Mouse (Mus musculus) brain, embryonic 18.5 days (tissue): ENCODE results near the gene Gm42372.
A peak's percentile ranks its signal among the peaks of the same experiment; 100 is the strongest.

ENCODE experiments used
- DNase-seq: peaks from one replicate; pipeline ENCODE4 v3.0.0-alpha.2; 2012; ENCODE audit warnings: low read depth, low spot score

The Gm42372 gene

DNA sequence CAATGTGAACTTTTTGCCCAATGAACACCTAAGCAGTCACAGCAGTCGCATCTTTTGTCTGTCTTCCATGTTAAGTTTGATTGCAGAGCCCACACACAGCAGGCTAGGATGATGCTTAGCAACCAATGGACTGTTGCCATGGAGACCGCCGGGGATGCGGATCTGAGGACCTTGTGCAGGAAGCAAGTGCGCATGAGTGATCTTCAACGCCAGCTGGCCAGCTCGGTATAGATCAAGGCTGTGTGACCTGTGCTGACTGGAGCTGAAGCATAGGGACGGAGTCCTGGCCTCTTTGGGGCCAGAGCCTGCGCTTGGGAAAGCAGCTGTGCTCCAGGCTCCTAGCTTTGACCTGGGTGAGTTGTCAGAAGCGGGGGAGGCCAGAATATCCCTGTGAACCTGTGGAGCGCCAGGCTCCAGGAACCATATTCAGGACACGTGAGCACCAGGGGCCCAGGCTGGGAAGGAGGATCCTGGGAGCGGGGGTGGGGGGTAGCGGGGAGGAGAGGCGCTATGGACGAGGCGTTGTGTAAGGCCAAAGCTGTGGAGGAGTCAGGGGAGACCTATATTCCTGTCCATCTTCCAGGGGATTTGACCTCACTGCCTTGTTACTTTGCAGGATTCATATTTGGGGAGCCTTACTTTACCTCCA is 23.2 kb upstream of the Gm42372 start, which contains the start of gene Pnmal1:
TSS of gene Pnmal1 (plus strand) at position 141 of the 649 bp plus-strand sequence.
- DNase-seq = peak; percentile 89

DNA sequence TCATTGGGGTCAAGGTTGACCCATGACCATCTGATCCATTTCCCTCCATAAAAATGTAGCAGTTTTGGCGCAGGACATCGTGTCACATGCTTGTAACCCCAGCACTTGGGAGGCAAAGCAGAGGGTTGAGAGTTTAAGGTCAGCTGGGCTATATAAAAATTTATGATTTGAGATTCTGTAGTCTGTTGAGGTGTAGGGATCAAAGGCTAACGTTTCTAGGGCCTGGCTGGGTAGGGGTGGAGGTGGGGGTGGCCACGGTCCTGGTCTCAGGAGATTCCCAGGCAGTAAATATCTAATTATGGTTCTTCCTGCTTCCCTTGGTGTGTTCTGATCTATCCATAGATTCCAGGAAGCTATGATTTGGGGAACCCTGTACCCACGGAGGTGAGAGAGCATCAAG is 21.2 kb upstream of the Gm42372 start:
- DNase-seq = no peak

DNA sequence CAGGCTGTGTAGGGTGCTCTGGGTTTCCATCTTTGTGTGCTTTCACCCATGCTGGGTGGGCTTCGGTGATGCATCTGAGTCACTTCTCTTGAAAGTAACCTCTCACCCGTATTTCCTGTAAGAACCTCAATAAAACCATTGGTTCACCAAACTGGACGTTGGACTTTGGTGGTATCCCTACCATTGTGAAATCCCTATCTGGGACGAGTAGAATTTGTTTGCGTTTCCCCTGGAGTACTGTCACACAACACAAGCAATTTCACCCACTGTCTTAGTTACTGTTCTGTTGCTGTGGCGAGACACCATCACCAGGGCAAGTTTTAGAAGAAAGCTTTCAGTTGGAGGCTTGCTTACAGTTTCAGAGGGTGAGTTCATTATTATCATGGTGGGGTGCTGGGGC is 14.5 kb upstream of the Gm42372 start:
- no peak for DNase-seq

DNA sequence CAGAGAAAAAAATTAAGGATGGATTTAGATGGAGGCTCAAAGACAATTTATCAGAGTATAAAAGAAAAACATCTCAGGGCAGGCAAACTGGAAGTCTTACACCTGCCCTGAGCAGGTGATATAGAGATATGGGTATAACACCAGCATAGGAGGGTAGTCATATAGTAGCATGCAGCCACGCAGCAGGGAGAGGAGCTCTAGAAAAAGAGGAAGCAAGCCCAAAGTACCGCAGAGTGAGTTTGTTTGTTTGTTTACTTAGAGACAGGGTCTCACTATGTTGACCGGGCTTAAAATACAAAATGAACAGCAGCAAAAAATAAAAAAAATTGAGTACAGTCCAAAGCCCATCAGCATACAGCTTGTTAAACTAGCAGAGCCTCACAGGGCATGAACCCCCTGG is 11.7 kb upstream of the Gm42372 start:
- no peak for DNase-seq

DNA sequence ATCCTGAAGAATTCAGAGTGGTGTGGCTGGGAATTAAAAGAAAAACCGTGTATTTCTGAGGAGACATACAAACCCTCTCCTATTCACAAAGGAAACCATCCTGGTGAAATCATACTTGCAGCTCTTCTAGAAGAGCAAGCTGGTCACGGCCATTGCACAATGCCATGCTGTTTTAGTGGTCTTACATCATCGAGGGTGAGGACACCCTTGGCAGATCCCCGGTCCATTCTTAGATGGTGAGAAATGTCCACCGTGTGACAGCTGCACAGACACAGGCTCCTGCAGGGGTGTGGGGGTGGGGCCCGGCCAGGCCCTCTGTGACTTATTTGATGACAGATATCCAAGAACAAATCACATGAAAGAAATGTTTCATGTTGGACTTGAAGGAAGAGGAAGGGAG is 8.9 kb upstream of the Gm42372 start:
- DNase-seq = no peak

DNA sequence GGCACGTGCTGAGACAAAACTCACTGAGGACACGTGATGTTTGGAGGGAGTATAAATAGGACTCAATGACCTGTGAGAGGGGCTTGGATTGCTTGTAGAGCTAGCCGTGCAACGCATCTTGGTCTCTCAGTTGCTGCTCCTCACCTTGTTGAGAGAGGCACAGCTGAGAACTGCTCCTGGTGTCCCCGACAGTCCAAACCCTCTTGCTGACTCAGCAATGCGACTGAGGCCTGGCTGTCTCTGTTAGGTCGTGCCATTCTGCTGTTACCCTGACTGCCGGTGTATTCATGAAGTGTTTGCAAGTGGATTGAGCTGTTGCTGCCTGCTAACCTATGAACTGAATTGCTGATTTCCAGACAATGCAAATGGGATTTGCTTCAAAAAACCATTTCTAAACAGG is 6.6 kb upstream of the Gm42372 start:
- no peak for DNase-seq

DNA sequence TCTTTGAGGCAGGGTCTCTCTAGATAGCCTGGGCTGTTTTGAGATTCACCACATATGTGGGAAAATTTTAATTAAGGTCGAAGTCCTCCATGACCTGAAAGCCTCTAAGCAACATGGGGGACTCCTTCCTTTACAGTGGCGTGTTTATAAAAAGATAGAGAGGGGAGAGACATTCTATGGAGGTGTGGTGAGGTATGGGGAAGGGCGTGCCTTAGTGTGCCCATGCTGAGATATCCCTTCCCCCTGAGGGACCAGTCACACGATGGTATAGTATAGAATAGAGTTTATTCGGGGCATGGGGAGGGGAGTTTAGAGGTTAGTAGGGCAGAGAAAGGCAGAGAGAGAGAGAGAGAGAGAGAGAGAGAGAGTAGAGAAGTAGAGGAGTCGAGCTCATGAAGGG is 4.7 kb upstream of the Gm42372 start:
- no peak for DNase-seq

DNA sequence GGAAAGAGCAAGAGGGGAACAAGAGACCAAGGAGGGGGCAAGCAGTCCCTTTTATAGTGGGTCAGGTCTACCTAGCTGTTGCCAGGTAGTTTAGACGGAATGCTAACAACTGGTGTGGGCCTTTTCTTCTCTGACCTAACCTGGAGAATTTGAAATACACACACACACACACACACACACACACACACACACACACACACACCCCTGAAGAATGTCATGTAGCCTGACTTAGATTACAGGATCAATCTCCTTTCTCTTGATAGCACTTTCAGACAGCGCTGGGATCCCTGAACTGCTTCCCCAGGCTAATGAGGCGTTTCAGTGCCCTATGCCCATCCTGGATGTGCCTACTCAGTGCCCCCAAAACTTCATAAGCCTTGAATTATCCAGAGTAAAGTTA is 4.3 kb upstream of the Gm42372 start:
- DNase-seq = no peak

DNA sequence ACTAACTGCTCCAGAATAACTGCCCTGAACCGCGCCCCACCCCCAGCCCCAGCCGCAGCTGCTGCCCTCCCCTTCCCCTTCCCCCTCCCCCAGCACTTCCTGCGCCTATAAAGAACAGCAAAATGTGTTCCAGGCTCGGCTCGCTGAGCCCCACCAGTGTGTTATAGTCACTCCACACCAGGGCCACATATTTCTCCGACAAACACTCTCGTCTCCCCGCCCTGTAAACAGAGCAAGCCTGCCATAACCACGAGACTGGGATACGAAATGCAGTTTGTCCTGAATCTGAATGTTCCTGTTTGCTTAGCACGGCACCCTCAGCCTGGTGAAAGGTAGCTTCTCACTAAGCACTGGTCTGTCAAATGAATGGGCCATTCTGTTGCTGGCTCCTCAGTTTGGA is 2.5 kb upstream of the Gm42372 start:
- DNase-seq = no peak

DNA sequence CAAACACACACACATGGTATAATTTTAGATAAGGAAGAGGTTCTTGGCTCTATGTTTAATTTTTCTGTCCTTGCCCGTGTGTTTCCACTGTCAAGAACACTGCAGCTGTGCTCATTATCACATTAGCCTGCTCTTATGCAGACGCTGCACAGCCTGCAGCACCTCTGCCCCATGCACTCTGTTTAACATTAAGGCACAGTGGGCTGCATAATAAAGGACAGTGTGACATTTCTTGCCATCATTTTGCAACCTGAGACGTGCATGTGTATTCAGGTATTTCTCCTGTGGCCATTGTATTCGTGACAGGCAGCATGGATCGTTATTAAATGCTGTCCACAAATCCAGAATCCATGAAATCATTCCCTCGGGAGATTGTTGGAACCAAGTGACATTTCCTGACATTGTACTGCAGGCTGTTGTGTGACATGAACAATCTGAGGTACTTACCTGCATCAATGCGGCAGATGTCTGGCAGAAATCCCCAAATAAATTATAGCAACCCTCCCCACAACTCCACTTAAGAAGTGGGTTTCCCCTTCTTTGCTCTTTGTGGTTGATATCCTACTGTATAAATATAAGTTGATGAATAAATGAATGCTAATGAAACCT is 4.8 kb downstream of the Gm42372 start:
- DNase-seq = no peak

DNA sequence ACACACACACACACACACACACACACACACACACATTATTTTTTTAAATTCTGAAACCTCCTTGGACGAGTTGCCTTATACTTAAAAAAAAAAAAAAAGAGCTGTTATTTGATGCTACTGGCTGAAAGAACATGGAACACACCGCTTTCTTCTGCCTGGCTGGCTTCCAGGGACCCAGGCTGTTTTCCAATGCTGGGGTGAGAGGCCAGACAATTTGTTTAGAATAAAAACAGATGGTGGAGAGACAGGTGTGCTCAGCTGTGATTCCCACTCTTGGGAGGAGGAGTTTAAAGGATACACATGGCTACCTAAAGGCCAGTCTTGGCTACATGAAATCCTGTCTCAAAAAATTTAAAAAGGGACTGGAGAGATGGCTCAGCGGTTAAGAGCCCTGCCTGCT is 5.5 kb downstream of the Gm42372 start:
- DNase-seq = no peak

DNA sequence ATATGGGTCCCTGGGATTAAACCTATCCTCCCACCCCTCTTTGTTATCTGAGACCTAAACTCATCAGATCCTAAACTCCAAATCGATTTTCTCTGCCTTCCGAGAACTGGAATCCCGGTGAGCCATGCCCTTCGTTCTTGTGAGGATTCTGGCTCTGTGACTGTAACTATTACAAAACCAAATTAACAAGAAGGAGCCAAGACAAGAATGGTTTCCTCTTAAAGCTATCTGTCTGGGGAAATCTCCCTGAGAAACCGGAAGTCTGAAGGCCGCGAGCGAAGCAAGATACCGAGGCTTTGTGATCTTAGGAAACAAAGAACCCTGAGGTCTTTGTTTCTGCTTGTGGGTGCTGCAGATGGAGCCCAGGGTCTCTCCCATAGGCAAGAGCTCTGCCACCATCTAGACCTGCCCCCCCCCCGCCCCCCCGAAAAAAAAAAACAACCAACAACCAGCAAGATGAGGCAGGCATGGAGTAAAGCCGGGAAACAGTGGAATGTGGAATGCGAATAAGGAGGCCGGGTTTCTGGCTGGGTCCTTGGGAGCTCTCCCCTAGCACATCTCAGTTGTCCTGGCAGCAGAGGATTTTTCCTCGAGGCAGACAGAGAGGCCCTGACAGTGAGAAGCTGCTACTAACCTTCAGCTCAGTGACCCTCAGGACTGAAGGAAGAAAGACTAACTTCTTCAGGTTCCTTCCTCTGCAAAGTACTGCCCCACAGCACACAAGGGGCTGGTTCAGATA is 7.3 kb downstream of the Gm42372 start:
- DNase-seq = no peak

DNA sequence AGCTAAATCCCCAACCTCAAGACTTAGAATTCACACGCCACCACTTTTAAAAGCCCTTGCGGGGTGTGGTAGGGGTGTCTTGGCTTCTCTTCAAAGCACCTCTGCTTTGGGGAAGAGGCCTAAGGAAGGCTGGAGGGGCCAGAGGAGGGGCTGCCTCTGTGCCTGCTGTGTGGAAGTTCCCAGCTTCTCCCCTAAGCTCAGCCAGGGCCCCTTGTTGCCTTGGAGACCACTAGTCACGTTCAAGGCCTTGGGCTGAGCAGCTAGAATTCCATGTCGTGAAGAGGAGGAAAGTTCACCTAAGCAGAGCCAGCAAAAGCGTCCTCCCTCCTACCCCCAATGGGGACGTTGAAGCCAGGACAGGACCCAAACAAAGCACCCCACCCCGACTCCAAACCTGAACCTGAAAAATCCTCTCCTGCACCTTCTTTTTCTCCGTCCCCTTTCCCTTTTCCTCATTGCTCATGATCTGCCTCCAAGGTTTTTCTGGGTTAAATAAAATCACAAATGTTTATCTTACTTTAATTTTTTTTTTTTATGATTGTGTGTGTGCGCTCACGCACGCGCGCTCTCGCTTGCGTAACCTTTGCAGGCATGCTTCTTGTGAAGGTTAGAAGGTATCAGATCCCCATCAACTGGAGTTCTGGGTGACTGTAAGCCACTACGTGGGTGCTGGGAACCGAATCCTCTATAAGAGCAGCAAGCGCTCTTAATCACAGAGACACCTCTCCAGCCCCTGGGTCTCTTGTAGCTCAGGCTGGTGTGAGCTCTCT is 9.0 kb downstream of the Gm42372 start:
- no peak for DNase-seq

DNA sequence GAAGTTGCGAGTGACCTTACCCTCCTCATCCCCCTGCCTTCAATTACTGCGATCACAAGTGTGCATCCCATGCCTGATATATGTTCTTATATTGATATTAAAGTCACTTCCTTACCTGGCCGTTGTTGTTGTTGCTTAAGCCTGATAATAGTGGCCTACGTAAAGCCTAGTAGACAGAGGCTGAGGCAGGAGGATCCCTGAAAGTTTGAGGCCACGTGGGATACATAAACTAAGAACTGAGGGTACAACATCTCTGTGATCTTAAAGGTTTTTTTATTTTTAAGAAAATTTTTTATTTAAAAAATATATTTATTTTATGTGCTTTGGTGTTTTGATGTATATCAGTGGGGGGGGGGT is 9.5 kb downstream of the Gm42372 start, which contains the start of gene Ccdc8:
TSS of gene Ccdc8 (plus strand) at position 258 of the 357 bp plus-strand sequence.
- DNase-seq = no peak

DNA sequence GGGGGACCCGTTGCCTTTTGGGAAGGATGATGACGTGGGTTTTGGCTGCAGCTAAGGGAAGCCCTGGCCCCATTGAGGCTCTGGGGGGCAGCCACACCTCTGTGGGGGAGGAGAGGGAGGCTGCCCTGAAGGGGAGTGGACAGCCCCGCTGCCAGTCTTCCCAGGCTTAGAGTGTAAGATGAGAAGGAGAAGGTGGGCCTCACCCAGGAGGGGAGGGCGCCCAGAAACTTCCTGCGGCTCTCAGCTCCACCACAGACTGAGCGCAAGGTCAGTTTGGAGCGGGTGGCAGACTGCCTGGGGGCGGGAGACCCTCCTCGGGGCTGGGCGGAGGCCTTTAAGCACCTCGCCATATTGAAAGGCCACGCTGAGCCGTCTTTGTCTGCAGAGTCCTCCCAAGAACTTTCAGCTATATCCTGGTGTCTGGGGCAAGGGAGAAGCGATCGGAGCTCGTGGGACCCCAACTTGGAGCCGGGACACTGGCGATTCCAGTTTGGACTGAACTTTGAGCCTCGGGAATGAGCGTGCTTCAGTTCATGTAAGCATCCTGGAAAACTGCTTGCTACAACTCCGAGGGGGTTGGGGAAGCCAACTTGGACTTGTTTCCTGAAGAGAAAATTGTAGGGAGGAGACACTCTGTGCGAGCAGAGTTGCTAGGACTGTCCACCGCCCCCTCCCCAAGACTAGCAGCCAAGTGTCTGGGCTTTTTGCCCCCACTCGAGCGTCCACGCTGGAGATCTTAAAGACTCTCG is 10.9 kb downstream of the Gm42372 start:
- DNase-seq = no peak

DNA sequence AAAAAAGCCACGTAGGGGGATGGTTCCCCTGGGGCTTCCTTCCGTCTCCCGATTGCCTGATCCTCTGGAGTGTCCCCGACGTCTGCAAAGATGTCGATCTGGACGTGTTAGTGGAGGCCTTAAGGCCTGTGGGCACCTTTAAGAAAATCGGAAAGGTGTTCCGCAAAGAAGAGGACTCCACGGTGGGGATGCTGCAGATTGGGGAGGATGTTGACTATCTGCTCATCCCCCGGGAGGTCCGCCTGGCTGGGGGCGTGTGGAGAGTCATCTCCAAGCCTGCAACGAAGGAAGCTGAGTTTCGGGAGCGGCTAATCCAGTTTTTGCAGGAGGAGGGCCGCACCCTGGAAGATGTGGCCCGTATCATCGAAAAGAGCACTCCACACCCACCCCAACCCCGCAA is 11.5 kb downstream of the Gm42372 start:
- no peak for DNase-seq

DNA sequence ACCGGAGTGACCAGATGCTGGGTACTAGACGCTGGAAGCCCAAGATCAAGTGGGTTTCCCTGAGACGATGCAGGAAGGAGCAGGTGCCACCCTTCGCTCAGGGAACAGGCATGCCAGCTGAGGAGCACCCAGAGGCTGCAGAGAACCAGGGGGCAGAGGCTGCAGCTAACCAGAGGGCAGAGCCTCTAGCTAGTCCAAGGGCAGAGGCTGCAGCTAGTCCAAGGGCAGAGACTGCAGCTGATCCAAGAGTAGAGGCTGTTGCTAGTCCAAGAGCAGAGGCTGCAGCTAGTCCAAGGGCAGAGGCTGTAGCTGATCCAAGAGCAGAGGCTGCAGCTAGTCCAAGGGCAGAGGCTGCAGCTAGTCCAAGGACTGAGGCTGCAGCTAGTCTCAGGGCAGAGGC is 12.5 kb downstream of the Gm42372 start:
- DNase-seq = no peak

DNA sequence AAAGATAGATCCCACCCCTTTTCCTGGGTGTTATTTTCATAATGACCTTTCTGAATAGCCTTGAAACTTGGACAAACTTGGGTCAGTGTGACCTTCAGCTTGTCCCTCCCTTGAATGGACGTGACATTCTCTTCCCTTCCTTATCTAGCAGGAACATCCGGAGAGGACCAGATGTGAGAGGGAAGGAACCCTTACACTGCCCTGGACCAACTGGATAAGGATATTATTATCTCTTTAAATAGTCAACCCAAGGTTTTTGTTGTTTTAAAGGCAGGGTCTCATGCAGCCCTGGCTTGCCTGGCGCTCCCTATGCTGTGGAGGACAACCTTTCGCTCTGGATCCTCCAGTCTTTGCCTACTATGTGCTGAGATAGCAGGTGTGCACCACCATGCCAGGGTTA is 16.3 kb downstream of the Gm42372 start:
- DNase-seq = no peak

DNA sequence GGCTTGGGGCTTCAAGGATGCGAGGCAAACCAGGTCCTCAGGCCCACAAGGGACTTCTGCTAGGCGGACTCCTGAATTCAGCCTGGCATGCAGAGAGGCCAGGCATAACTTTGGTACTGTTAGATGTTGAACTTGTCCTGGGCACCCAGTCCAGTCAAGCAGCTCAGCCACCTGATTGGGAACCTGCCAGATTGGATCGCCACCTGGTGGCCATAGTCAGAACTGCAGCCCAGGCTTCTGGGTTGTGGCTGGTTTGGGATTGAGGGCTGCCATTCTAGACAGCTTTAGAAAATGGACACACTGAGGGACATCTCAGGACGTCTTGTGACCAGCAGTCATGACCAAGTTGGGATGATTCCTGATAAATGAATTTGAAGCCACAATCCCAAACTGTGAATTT is 16.8 kb downstream of the Gm42372 start:
- no peak for DNase-seq

DNA sequence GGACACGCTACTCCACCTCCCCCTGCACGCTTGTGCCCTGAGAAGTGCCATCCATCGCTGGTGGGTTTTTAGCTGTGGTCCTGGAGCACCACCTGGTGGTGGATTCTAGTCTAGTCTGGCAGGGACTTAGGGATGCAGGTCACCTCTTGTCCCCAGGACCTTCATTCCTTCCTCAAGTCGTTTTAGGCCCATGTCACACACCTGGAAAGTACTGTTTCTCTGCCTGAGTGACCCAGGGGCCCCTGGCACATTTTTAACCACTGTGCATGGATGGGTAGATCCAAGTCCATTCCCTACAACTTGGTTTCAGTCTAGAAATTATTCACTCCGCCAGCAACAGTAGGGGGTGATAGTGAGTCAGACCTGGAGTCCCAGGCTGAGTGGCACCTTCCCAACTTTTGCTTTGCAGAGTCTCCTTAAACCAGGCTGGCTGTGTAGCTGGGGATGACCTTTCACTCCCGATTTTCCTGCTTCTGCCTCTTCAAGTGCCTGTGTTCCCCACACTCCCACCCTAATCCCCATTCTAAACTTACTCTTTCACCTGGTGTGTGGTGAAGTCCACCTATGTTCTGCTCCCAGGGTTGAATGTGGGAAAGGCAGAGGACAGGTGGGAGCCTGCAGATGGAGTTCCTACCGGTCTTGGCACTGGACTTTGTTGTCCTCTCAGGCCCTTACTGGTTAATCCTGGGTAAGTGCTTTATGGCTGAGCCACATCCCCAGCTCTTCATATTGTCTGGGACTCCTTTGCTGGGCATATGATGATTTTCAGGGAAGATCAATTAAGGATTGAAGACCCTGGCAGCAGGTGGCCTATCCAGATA is 19.7 kb downstream of the Gm42372 start:
- no peak for DNase-seq
